Mouse (Mus musculus) hindbrain, embryonic 13.5 days (tissue): ENCODE data around the gene Rnf138rt1. TPM values are rescaled to one million over a fixed set of nuclear protein-coding genes. Genes with fewer than 3 reads are reported as not detected.

Experiments
- polyA plus RNA-seq: library from polyadenylated mRNA; unstranded; fragments of >200 nt; fragmentation: Nextera tagmentation; extraction: Ambion mirVana; gene quantifications from 2 replicates; pipeline ENCODE4 v1.2.1, GENCODE M21; 2015

Gene Rnf138rt1
- polyA plus RNA-seq, 1 experiment from 2014 or later, result 2.6 TPM

Other genes with a start within 250 kb of the Rnf138rt1 start
- gene Grpr, start 211.7 kb downstream of the Rnf138rt1 start, polyA plus RNA-seq, result 0.44 and 0.52 TPM in 2 replicates
- 99.3 and 104 TPM in 2 replicates for gene Ap1s2, start 147.7 kb upstream of the Rnf138rt1 start, polyA plus RNA-seq
- gene Zrsr2, start 197.3 kb upstream of the Rnf138rt1 start, polyA plus RNA-seq, result 58.7 and 63.9 TPM in 2 replicates